Mouse (Mus musculus) liver, embryonic 14.5 days (tissue): ENCODE data around the gene Hspa4l. TPM values are rescaled to one million over a fixed set of nuclear protein-coding genes. Genes with fewer than 3 reads are reported as not detected.
"Not testable (repeated sequence)": the region's sequence is repeated elsewhere in the genome, so short reads cannot be mapped to it uniquely, and the experiment has no call there.

Experiments used
- ATAC-seq: fragments of 200-750 bp; cut with Nextera tagmentation; 2 replicates; pipeline ENCODE4 v1.8.0; 2017; ENCODE audit warnings: moderate number of reproducible peaks, mild to moderate bottlenecking, moderate library complexity; ENCODE audit not compliant: insufficient read depth
- DNase-seq, 3 experiments: peaks; one replicate each; pipeline ENCODE4 v3.0.0-alpha.2; 2012 to 2013; ENCODE audit warnings: low read depth in 3 of 3, low spot score in 3 of 3
- H3K27ac ChIP-seq: fragments of 300-500 bp; sonication (generic); 2 replicates; pipeline ENCODE4 v1.5.1; 2014; ENCODE audit warnings: moderate library complexity, mild to moderate bottlenecking, control low read depth, inconsistent platforms
- H3K27me3 ChIP-seq: fragments of 300-500 bp; sonication (generic); 2 replicates; pipeline ENCODE4 v1.6.1; 2014; ENCODE audit warnings: mild to moderate bottlenecking, low read length, moderate library complexity; ENCODE audit not compliant: control insufficient read depth, insufficient read depth
- H3K36me3 ChIP-seq: fragments of 300-500 bp; sonication (generic); replicated peaks from 2 replicates; pipeline ENCODE4 v1.6.1; 2014; ENCODE audit warnings: low read depth; ENCODE audit not compliant: control insufficient read depth, insufficient read depth
- H3K4me1 ChIP-seq, 2 experiments: fragments of 200-500 bp in 1 of 2; fragments of 300-500 bp in 1 of 2; sonication (generic) in 1 of 2; replicated peaks; 2 replicates each; pipeline ENCODE4 v1.6.1; 2012 to 2014; ENCODE audit warnings: antibody characterized with exemption in 1 of 2, inconsistent platforms in 1 of 2, low read length in 1 of 2; ENCODE audit not compliant: control insufficient read depth in 2 of 2, insufficient read depth in 2 of 2
- H3K4me2 ChIP-seq: fragments of 300-500 bp; sonication (generic); 2 replicates; pipeline ENCODE4 v1.6.1; 2014; ENCODE audit warnings: low read depth, mild to moderate bottlenecking, control low read depth, moderate library complexity
- H3K4me3 ChIP-seq, 2 experiments: fragments of 200-500 bp in 1 of 2; fragments of 300-500 bp in 1 of 2; sonication (generic) in 1 of 2; 2 replicates each; pipeline ENCODE4 v1.5.1; 2012 to 2014; ENCODE audit warnings: low read depth in 2 of 2, low read length in 2 of 2, mild to moderate bottlenecking in 2 of 2, control low read depth in 1 of 2, inconsistent platforms in 1 of 2, moderate library complexity in 1 of 2; ENCODE audit not compliant: insufficient read depth in 1 of 2
- H3K9ac ChIP-seq: fragments of 300-500 bp; sonication (generic); replicated peaks from 2 replicates; pipeline ENCODE4 v1.6.1; 2014; ENCODE audit warnings: mild to moderate bottlenecking, control low read depth, moderate library complexity
- H3K9me3 ChIP-seq: fragments of 300-500 bp; sonication (generic); 2 replicates; pipeline ENCODE4 v1.6.1; 2016; ENCODE audit warnings: low read length, mixed read lengths; ENCODE audit not compliant: control insufficient read depth
- CTCF ChIP-seq: IDR thresholded peaks from 2 replicates; pipeline ENCODE4 v1.5.1; 2016; ENCODE audit warnings: antibody characterized with exemption, low read depth, control low read depth
- EP300 ChIP-seq: IDR thresholded peaks from 2 replicates; pipeline ENCODE4 v1.6.1; 2016; ENCODE audit warnings: antibody characterized with exemption, low read depth
- WGBS: fragments of 180-500 bp; shearing (Covaris S2); extraction: QIAGEN DNeasy Blood & Tissue Kit; methylation state at CpG from one replicate; pipeline ENCODE4 v1.1.7; 2014; ENCODE audit not compliant: insufficient replicate concordance; 5-methylcytosine and 5-hydroxymethylcytosine counted together
- polyA plus RNA-seq, 2 experiments: library from polyadenylated mRNA; depleted of rRNA in 1 of 2; stranded (reverse) in 1 of 2; unstranded in 1 of 2; fragments of >200 nt; fragmentation: Nextera tagmentation in 1 of 2; extraction: Ambion mirVana in 1 of 2; gene quantifications; 2 replicates each; pipeline versions ENCODE4 v1.2.1 to v1.2.3; 2012 to 2014

The Hspa4l gene
- polyA plus RNA-seq, 2 experiments: 4.3 to 15.7 TPM

DNA sequence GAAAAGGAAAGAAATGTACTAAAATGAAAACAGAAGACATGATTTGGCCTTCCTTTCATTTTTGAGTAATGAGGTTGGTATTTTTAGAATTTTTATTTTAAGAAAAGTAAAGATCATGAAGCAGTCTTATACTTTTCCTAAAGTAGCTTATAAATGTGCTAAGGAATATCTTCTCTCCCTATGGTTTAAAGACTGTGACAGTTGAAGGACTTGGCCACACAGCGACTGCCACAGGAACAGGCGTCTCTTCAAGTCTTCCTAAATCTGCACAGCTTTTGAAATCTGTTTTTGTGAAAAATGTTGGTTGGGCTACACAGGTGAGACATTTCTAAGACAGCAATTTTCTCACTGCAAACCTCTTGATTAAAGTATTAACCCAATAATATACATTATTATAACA lies 69.0 kb downstream of the Hspa4l start:
- Histone ChIP-seq H3K4me1 (no peaks in the 10 kb centered on the region), H3K36me3 (peaks cover 72% of the 10 kb centered on the region)

DNA sequence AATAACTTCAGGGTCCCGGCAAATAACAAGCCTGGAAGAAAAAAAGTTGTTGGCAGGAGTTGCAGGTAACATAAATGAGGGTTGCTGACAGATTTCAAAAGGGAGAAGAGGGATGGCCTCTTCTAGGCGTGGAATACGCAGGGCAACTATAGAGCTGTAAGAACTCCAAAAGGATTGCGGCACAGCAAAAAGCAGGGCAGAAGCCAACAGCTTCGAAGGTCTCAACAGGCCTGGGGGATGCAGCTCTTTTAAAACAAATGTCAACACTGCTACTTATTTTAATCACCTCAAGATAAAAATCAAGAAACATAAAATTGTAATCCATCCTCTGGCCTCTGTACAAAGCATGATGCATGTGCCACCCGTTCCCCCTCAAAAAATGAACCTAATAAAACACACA lies 101.2 kb downstream of the Hspa4l start:
- Histone ChIP-seq H3K4me3 (peak overlapping the region in 1 of 2 experiments; percentile 70; a peak in 2 of 4 replicates), H3K4me2 (peak overlapping the region; percentile 77), H3K9ac (peak overlapping the region; percentile 85)
- not testable (repeated sequence) for H3K27ac ChIP-seq, H3K36me3 ChIP-seq, H3K9me3 ChIP-seq, H3K4me1 ChIP-seq, ATAC-seq, H3K27me3 ChIP-seq, DNase-seq
- 83% methylated on average over 5 of the region's 6 CpGs for WGBS

More for the DNA sequence above, 69.0 kb downstream of the Hspa4l start:
- Histone ChIP-seq H3K27me3 (no peaks in the 10 kb centered on the region), H3K4me2 (no peak overlapping the region), H3K9ac (no peak overlapping the region), H3K9me3 (no peaks in the 10 kb centered on the region), H3K4me3 (no peak overlapping the region), H3K27ac (no peak overlapping the region)
- ATAC-seq (no peak), DNase-seq (no peak)
- TF ChIP-seq CTCF: no peak
- TF ChIP-seq EP300: no peak
- WGBS: 89% methylated on average over 2 of the region's 2 CpGs

Other genes starting within 250 kb of the Hspa4l start
- 0.70 and 0.80 TPM in 2 replicates for gene Intu, start 213.2 kb upstream of the Hspa4l start, polyA plus RNA-seq (2012; rRNA removed)
- 0.52 and 0.88 TPM in 2 replicates for gene Intu, start 213.2 kb upstream of the Hspa4l start, polyA plus RNA-seq (2014; fragmentation: Nextera tagmentation; extraction: Ambion mirVana)
- gene Slc25a31, start 35.6 kb upstream of the Hspa4l start, polyA plus RNA-seq (2012; rRNA removed): 0.03 and 0.08 TPM in 2 replicates
- 0.19 and 0.20 TPM in 2 replicates for gene Slc25a31, start 35.6 kb upstream of the Hspa4l start, polyA plus RNA-seq (2014; fragmentation: Nextera tagmentation; extraction: Ambion mirVana)
- 16.6 and 22.1 TPM in 2 replicates for gene Plk4, start 55.5 kb downstream of the Hspa4l start, polyA plus RNA-seq (2012; rRNA removed)
- 36.7 and 38.3 TPM in 2 replicates for gene Plk4, start 55.5 kb downstream of the Hspa4l start, polyA plus RNA-seq (2014; fragmentation: Nextera tagmentation; extraction: Ambion mirVana)
- gene Mfsd8, start 102.4 kb downstream of the Hspa4l start, polyA plus RNA-seq (2012; rRNA removed): 1.7 and 2.5 TPM in 2 replicates
- gene Mfsd8, start 102.4 kb downstream of the Hspa4l start, polyA plus RNA-seq (2014; fragmentation: Nextera tagmentation; extraction: Ambion mirVana): 3.7 and 4.3 TPM in 2 replicates
- 1.5 and 2.1 TPM in 2 replicates for gene Abhd18, start 102.5 kb downstream of the Hspa4l start, polyA plus RNA-seq (2012; rRNA removed)
- 2.2 and 2.4 TPM in 2 replicates for gene Abhd18, start 102.5 kb downstream of the Hspa4l start, polyA plus RNA-seq (2014; fragmentation: Nextera tagmentation; extraction: Ambion mirVana)
- not detected in 2 replicates for gene 1700034I23Rik, start 158.0 kb downstream of the Hspa4l start, polyA plus RNA-seq (2012; rRNA removed)
- 0.05 TPM in 1 of 2 replicates, not detected in the other for gene 1700034I23Rik, start 158.0 kb downstream of the Hspa4l start, polyA plus RNA-seq (2014; fragmentation: Nextera tagmentation; extraction: Ambion mirVana)
- gene Larp1b, start 205.3 kb downstream of the Hspa4l start, polyA plus RNA-seq (2012; rRNA removed): 4.4 and 9.0 TPM in 2 replicates
- 7.5 and 9.3 TPM in 2 replicates for gene Larp1b, start 205.3 kb downstream of the Hspa4l start, polyA plus RNA-seq (2014; fragmentation: Nextera tagmentation; extraction: Ambion mirVana)